Mouse (Mus musculus): ENCODE data around the gene Kazn. TPM values are rescaled to one million over a fixed set of nuclear protein-coding genes. Genes with fewer than 3 reads are reported as not detected.
A peak's percentile ranks its signal among the peaks of the same experiment; 100 is the strongest.

Kazn gene
- polyA plus RNA-seq, 1 experiment from 2014 or later = 12.9 TPM

GRCm38 (mm10) chr4:142070840-142071239 is 168.4 kb downstream of the Kazn start:
- 0 out of 2 replicates have a peak, but pooled peaks cover 3% of the 10 kb centered on the region for H3K27me3 ChIP-seq (ENCODE audit: control insufficient read depth, insufficient read depth, low read length)
- H3K36me3 ChIP-seq (ENCODE audit: control insufficient read depth, insufficient read depth, low read length) = no peaks in the 10 kb centered on the region
- no peak overlapping the region for H3K27ac ChIP-seq (ENCODE audit: low read depth, low read length)
- ATAC-seq (ENCODE audit: low FRiP score, low TSS enrichment) = no peak
- H3K9me3 ChIP-seq (ENCODE audit: control insufficient read depth, low read length) = no peaks in the 10 kb centered on the region
- H3K4me3 ChIP-seq (ENCODE audit: low read length) = no peak overlapping the region
- WGBS = 9% methylated on average over 8 of the region's 8 CpGs
- H3K4me1 ChIP-seq (ENCODE audit: control insufficient read depth, insufficient read depth, low read length) = peaks cover 11% of the 10 kb centered on the region
- no peak overlapping the region for H3K9ac ChIP-seq (ENCODE audit: low read depth, low read length)
- H3K4me2 ChIP-seq (replicated peaks; ENCODE audit: low read depth, low read length) = no peak overlapping the region

GRCm38 (mm10) chr4:142068899-142069812 is 170.0 kb downstream of the Kazn start:
- 38% methylated on average over 18 of the region's 18 CpGs for WGBS

GRCm38 (mm10) chr4:142066576-142066975 is 172.6 kb downstream of the Kazn start:
- H3K4me3 ChIP-seq (ENCODE audit: low read length) = no peak overlapping the region
- H3K9ac ChIP-seq (ENCODE audit: low read depth, low read length) = no peak overlapping the region
- no peak overlapping the region for H3K4me2 ChIP-seq (replicated peaks; ENCODE audit: low read depth, low read length)
- WGBS = 50% methylated on average over 4 of the region's 4 CpGs
- H3K27ac ChIP-seq (ENCODE audit: low read depth, low read length) = no peak overlapping the region
- no peak for ATAC-seq (ENCODE audit: low FRiP score, low TSS enrichment)
- H3K9me3 ChIP-seq (ENCODE audit: control insufficient read depth, low read length) = no peaks in the 10 kb centered on the region
- no peaks in the 10 kb centered on the region for H3K36me3 ChIP-seq (ENCODE audit: control insufficient read depth, insufficient read depth, low read length)
- peaks cover 10% of the 10 kb centered on the region for H3K4me1 ChIP-seq (ENCODE audit: control insufficient read depth, insufficient read depth, low read length)
- 0 out of 2 replicates have a peak, but pooled peaks cover 3% of the 10 kb centered on the region for H3K27me3 ChIP-seq (ENCODE audit: control insufficient read depth, insufficient read depth, low read length)

More at GRCm38 (mm10) chr4:142068899-142069812, 170.0 kb downstream of the Kazn start:
- Histone ChIP-seq H3K27me3 (ENCODE audit: control insufficient read depth, insufficient read depth, low read length) (0 out of 2 replicates have a peak, but pooled peaks cover 3% of the 10 kb centered on the region), H3K4me2 (replicated peaks; ENCODE audit: low read depth, low read length) (no peak overlapping the region), H3K9me3 (ENCODE audit: control insufficient read depth, low read length) (no peaks in the 10 kb centered on the region), H3K36me3 (ENCODE audit: control insufficient read depth, insufficient read depth, low read length) (no peaks in the 10 kb centered on the region), H3K4me3 (ENCODE audit: low read length) (no peak overlapping the region), H3K4me1 (ENCODE audit: control insufficient read depth, insufficient read depth, low read length) (peaks cover 14% of the 10 kb centered on the region), H3K9ac (ENCODE audit: low read depth, low read length) (no peak overlapping the region), H3K27ac (ENCODE audit: low read depth, low read length) (no peak overlapping the region)
- no peak for ATAC-seq (ENCODE audit: low FRiP score, low TSS enrichment)

- Histone ChIP-seq H3K4me3 (ENCODE audit: low read length) (no peak overlapping the region), H3K9ac (ENCODE audit: low read depth, low read length) (no peak overlapping the region), H3K27me3 (ENCODE audit: control insufficient read depth, insufficient read depth, low read length) (0 out of 2 replicates have a peak, but pooled peaks cover 3% of the 10 kb centered on the region), H3K27ac (ENCODE audit: low read depth, low read length) (no peak overlapping the region), H3K9me3 (ENCODE audit: control insufficient read depth, low read length) (no peaks in the 10 kb centered on the region), H3K4me1 (ENCODE audit: control insufficient read depth, insufficient read depth, low read length) (peaks cover 13% of the 10 kb centered on the region), H3K4me2 (replicated peaks; ENCODE audit: low read depth, low read length) (no peak overlapping the region), H3K36me3 (ENCODE audit: control insufficient read depth, insufficient read depth, low read length) (no peaks in the 10 kb centered on the region)
- WGBS = 63% methylated on average over 6 of the region's 6 CpGs
- 0 out of 2 replicates have a peak, but pooled peaks have one; percentile 2 for ATAC-seq (ENCODE audit: low FRiP score, low TSS enrichment)
Measured at GRCm38 (mm10) chr4:142065835-142066234, 173.4 kb downstream of the Kazn start.

GRCm38 (mm10) chr4:142065270-142065669 is 173.9 kb downstream of the Kazn start:
- Histone ChIP-seq H3K27me3 (ENCODE audit: control insufficient read depth, insufficient read depth, low read length) (0 out of 2 replicates have a peak, but pooled peaks cover 3% of the 10 kb centered on the region), H3K4me1 (ENCODE audit: control insufficient read depth, insufficient read depth, low read length) (peaks cover 16% of the 10 kb centered on the region), H3K4me3 (ENCODE audit: low read length) (no peak overlapping the region), H3K27ac (ENCODE audit: low read depth, low read length) (no peak overlapping the region), H3K4me2 (replicated peaks; ENCODE audit: low read depth, low read length) (no peak overlapping the region), H3K36me3 (ENCODE audit: control insufficient read depth, insufficient read depth, low read length) (no peaks in the 10 kb centered on the region), H3K9ac (ENCODE audit: low read depth, low read length) (no peak overlapping the region), H3K9me3 (ENCODE audit: control insufficient read depth, low read length) (no peaks in the 10 kb centered on the region)
- 63% methylated on average over 8 of the region's 8 CpGs for WGBS
- no peak for ATAC-seq (ENCODE audit: low FRiP score, low TSS enrichment)

- H3K36me3 ChIP-seq (ENCODE audit: control insufficient read depth, insufficient read depth, low read length) = no peaks in the 10 kb centered on the region
- WGBS = 85% methylated on average over 11 of the region's 11 CpGs
- H3K4me1 ChIP-seq (ENCODE audit: control insufficient read depth, insufficient read depth, low read length) = peaks cover 16% of the 10 kb centered on the region
- H3K4me3 ChIP-seq (ENCODE audit: low read length) = no peak overlapping the region
- H3K4me2 ChIP-seq (replicated peaks; ENCODE audit: low read depth, low read length) = no peak overlapping the region
- H3K27me3 ChIP-seq (ENCODE audit: control insufficient read depth, insufficient read depth, low read length) = 0 out of 2 replicates have a peak, but pooled peaks cover 3% of the 10 kb centered on the region
- H3K9ac ChIP-seq (ENCODE audit: low read depth, low read length) = no peak overlapping the region
- ATAC-seq (ENCODE audit: low FRiP score, low TSS enrichment) = no peak
- H3K27ac ChIP-seq (ENCODE audit: low read depth, low read length) = no peak overlapping the region
- no peaks in the 10 kb centered on the region for H3K9me3 ChIP-seq (ENCODE audit: control insufficient read depth, low read length)
Measured at GRCm38 (mm10) chr4:142064582-142065228, 174.5 kb downstream of the Kazn start.

- no peaks in the 10 kb centered on the region for H3K27me3 ChIP-seq (ENCODE audit: control insufficient read depth, insufficient read depth, low read length)
- no peak overlapping the region for H3K9ac ChIP-seq (ENCODE audit: low read depth, low read length)
- peak; percentile 17; the same call in 1 of the 2 replicates for ATAC-seq (ENCODE audit: low FRiP score, low TSS enrichment)
- no peaks in the 10 kb centered on the region for H3K9me3 ChIP-seq (ENCODE audit: control insufficient read depth, low read length)
- no peak overlapping the region for H3K4me2 ChIP-seq (replicated peaks; ENCODE audit: low read depth, low read length)
- H3K4me3 ChIP-seq (ENCODE audit: low read length) = no peak overlapping the region
- peaks cover 13% of the 10 kb centered on the region; the same call in 1 of the 2 replicates for H3K4me1 ChIP-seq (ENCODE audit: control insufficient read depth, insufficient read depth, low read length)
- H3K27ac ChIP-seq (ENCODE audit: low read depth, low read length) = no peak overlapping the region
- H3K36me3 ChIP-seq (ENCODE audit: control insufficient read depth, insufficient read depth, low read length) = no peaks in the 10 kb centered on the region
- WGBS = 80% methylated on average over 8 of the region's 8 CpGs
Measured at GRCm38 (mm10) chr4:142063057-142063534, 176.1 kb downstream of the Kazn start.

GRCm38 (mm10) chr4:142061485-142062240 is 177.5 kb downstream of the Kazn start:
- ATAC-seq (ENCODE audit: low FRiP score, low TSS enrichment) = no peak
- Histone ChIP-seq H3K36me3 (ENCODE audit: control insufficient read depth, insufficient read depth, low read length) (no peaks in the 10 kb centered on the region), H3K9me3 (ENCODE audit: control insufficient read depth, low read length) (no peaks in the 10 kb centered on the region), H3K9ac (ENCODE audit: low read depth, low read length) (no peak overlapping the region), H3K4me1 (ENCODE audit: control insufficient read depth, insufficient read depth, low read length) (peaks cover 13% of the 10 kb centered on the region; the same call in 1 of the 2 replicates), H3K27ac (ENCODE audit: low read depth, low read length) (no peak overlapping the region), H3K4me2 (replicated peaks; ENCODE audit: low read depth, low read length) (no peak overlapping the region), H3K4me3 (ENCODE audit: low read length) (no peak overlapping the region), H3K27me3 (ENCODE audit: control insufficient read depth, insufficient read depth, low read length) (no peaks in the 10 kb centered on the region)
- 74% methylated on average over 23 of the region's 23 CpGs for WGBS

All from kidney, embryonic 14.5 days (tissue).